Mouse (Mus musculus) erythroblast, embryonic 14.5 days (primary cell): ENCODE data around the gene Slc25a28. TPM values are rescaled to one million over a fixed set of nuclear protein-coding genes. Genes with fewer than 3 reads are reported as not detected.

Source experiments
- H3K27me3 ChIP-seq: 2 replicates; pipeline ENCODE4 v1.6.1; 2012; ENCODE audit warnings: inconsistent platforms; ENCODE audit not compliant: control insufficient read depth
- H3K36me3 ChIP-seq: 2 replicates; pipeline ENCODE4 v1.6.1; 2012; ENCODE audit warnings: mild to moderate bottlenecking, inconsistent platforms; ENCODE audit not compliant: control insufficient read depth
- H3K4me1 ChIP-seq: 2 replicates; pipeline ENCODE4 v1.6.1; 2012; ENCODE audit warnings: inconsistent platforms; ENCODE audit not compliant: control insufficient read depth
- H3K4me3 ChIP-seq: replicated peaks from 2 replicates; pipeline ENCODE3; 2012; ENCODE audit warnings: moderate library complexity, mild to moderate bottlenecking, inconsistent platforms
- H3K9me3 ChIP-seq: 2 replicates; pipeline ENCODE4 v1.6.1; 2012; ENCODE audit warnings: low read length, inconsistent platforms, mixed read lengths; ENCODE audit not compliant: control insufficient read depth
- GATA1 ChIP-seq: IDR thresholded peaks from 2 replicates; pipeline ENCODE4 v1.6.1; 2012; ENCODE audit warnings: low read length, inconsistent platforms, mixed read lengths
- TAL1 ChIP-seq: IDR thresholded peaks from 3 replicates; pipeline ENCODE4 v1.6.1; 2012; ENCODE audit warnings: low read length, inconsistent platforms, mixed read lengths
- polyA plus RNA-seq: library from polyadenylated mRNA; stranded (reverse); fragments of >175 nt; gene quantifications from 2 replicates; pipeline ENCODE4 v1.2.3, GENCODE M21; 2012

Gene Slc25a28
- polyA plus RNA-seq, 1 experiment: 3.1 TPM

DNA sequence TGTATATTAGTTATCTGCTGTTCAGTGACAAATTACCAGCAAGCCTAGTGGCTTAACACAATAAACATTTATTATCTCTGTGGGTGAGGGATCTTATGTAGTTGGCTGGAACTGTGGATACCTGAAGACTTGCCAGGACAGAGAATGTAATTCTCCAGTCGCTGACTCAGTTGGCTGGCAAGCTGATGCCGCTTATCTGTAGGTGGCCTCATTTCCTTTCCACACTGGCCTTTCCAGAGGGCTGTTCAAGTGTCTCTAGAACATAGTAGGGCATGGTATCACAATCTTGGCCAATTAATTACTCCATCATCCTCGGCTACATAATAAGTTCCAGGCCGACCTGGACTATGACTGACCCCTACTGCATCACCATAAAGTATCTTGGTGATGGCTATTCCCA lies 6.9 kb upstream of the Slc25a28 start:
- no peak for TF ChIP-seq TAL1
- no peak for TF ChIP-seq GATA1
- Histone ChIP-seq H3K36me3 (no peaks in the 10 kb centered on the region), H3K27me3 (no peaks in the 10 kb centered on the region), H3K4me3 (no peak overlapping the region), H3K9me3 (no peaks in the 10 kb centered on the region), H3K4me1 (peaks cover 8% of the 10 kb centered on the region)

DNA sequence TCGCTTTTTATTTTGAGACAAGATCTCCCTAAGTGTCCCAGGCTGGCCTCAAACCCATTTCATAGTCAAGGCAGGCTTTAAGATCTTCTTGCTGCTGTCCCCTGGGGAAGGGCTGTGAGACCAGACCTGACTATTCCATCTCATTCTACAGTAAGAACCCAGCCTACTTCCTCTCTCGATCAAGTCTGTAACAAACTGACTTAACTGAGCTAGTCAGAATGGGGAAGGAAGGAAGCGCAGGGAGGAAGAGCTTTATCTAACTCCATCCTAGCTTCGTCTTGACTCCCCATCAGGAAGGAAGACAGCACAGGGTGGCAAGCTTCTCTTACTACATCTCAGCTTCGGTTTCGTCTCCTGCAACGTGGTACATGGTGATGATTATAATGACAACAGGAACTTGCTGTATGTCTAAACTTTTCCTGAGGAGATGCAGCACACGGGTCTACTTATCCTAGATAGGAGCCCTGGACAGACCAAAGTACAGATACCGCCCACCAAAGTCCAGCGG lies 4.8 kb upstream of the Slc25a28 start:
- Histone ChIP-seq H3K36me3 (no peaks in the 10 kb centered on the region), H3K9me3 (no peaks in the 10 kb centered on the region), H3K27me3 (no peaks in the 10 kb centered on the region), H3K4me3 (no peak overlapping the region), H3K4me1 (peaks cover 23% of the 10 kb centered on the region)
- no peak for TF ChIP-seq GATA1
- TF ChIP-seq TAL1: no peak

DNA sequence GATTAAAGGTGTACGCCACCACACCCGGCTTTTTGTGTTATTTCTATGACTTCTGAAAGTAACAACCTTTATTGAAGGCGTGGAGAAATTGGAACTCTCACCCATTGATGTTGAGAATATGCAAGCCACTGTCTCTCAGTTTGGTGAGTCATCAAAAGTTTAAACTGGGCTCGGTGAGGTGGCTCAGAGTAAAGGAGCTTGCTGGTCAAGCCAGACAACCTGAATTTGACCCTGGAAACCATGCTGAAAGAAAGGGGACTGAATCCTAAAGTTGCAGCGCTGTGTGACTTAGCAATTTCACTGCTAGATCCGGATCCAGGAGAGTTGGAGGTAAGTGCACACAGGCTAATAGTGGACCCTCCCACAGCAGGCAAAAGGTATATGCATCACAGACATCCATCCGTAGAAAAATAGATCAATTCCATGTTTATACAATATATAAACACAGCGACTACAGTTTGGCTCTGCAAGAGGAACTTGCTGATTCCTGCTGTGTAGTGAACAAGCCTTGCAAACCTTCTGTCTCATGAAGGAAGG lies 3.9 kb upstream of the Slc25a28 start:
- H3K36me3 ChIP-seq: no peaks in the 10 kb centered on the region
- H3K27me3 ChIP-seq: no peaks in the 10 kb centered on the region
- no peaks in the 10 kb centered on the region for H3K9me3 ChIP-seq
- H3K4me3 ChIP-seq: no peak overlapping the region
- TF ChIP-seq GATA1: no peak
- TF ChIP-seq TAL1: no peak
- peaks cover 31% of the 10 kb centered on the region for H3K4me1 ChIP-seq

DNA sequence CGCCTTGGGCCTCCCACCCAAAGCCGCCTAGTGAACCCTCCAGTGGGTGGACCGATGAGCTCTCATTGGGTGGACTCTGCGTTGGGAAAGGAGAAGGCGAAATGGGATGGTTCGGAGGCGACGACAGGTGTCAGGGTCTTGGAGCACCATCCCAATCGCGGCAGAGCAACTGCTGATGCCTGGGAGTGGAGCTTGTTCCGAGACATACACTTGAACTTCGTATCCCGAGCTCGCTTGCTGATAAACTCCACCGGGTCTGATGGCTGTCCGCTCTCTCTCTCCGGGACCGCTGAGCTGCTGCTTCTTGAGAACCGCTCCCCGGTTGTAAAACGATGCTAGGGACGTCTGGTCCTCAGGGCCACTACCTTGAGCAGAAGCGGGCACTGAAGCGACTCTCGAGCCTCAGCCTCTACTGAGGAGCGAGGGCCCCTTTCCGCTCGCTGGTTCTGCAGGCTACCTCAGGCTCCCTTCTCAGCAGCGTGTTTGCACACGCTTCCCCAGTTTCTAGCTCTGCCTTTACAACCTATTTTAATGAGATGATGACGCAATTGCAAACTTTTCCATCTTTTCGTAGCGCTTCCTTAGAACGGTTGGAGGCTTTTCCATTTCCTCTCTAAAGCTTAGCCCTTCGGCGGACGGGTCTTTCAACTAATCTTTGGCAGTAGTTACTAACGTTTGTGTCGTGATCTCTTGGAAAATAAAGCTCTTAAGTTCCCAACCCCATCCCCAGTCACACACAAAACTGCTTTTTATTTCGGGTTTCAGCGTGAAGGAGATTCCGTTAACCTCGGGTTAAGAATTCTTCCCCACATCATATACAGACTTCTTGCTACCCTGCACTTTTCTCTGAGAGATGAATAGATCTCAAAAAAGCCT lies 1.1 kb upstream of the Slc25a28 start:
- H3K36me3 ChIP-seq: peaks cover 3% of the 10 kb centered on the region; the same call in 1 of the 2 replicates
- H3K27me3 ChIP-seq: no peaks in the 10 kb centered on the region
- peaks cover 46% of the 10 kb centered on the region for H3K4me1 ChIP-seq
- peak overlapping the region; percentile 95 for H3K4me3 ChIP-seq
- H3K9me3 ChIP-seq: no peaks in the 10 kb centered on the region
- TF ChIP-seq GATA1 (no peak), TAL1 (no peak)

DNA sequence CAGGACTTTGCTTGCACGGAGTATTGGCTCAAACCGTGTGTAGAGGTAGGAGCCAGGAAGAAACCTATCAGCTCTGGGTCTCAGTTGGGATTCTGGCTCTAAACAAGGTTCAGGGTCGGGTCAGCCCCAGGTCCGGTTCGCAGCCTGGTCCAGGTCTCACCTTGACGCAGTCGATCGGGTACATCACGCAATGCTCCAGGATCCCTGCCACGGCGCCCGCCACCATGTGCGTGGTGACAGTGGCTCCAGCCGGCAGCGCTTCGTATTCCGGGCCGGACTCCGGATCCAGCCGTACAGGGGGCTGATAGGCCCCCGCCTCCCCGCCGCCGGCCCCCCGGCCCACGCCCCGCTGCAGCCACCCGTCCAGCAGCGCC lies 378 bp downstream of the Slc25a28 start:
- TF ChIP-seq TAL1 (no peak), GATA1 (no peak)
- H3K4me1 ChIP-seq: peaks cover 46% of the 10 kb centered on the region
- H3K4me3 ChIP-seq: peak overlapping the region; percentile 95
- H3K9me3 ChIP-seq: no peaks in the 10 kb centered on the region
- H3K36me3 ChIP-seq: peaks cover 5% of the 10 kb centered on the region
- no peaks in the 10 kb centered on the region for H3K27me3 ChIP-seq

DNA sequence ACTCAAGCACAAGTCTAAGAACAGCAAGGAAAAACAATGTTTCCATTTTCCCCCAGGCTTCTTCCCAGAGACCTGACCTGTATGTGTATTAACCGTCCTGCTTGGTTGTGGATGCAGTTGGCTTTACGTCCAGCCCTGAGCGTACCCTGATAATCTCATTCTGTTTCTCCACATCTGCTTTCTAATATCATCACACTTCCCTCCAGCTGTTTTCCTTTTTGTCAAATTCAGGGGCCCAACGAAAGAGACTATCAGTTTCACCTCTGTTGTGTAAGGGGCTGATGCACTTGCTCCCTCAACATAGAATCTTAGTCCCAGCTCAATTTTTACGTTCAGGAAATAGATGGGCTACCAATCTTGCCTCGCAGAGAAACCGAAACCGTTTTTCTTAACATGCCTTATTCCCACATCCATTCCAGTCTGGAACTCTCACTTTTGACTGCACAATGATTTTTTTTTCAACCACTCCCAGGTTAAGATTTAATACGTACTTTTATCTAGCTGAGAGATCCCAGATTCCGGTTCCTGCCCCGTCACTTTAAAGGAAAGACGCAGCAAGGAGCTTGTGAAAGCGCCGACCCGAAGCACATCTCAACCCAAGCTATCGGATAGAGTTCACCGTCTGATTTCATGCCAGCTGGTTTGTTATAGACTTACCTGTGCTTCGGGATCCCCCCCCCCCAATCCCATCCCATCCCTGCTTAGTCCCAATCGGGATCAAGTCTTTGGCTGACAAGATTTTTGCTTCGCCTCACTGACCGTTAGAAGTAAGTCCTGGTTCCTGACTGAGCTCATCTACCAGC lies 967 bp downstream of the Slc25a28 start:
- no peak for TF ChIP-seq TAL1
- 0 out of 2 replicates have a peak, but pooled peaks have one; percentile 12 for TF ChIP-seq GATA1
- H3K9me3 ChIP-seq: no peaks in the 10 kb centered on the region
- peaks cover 46% of the 10 kb centered on the region for H3K4me1 ChIP-seq
- peaks cover 5% of the 10 kb centered on the region for H3K36me3 ChIP-seq
- peak overlapping the region; percentile 95 for H3K4me3 ChIP-seq
- H3K27me3 ChIP-seq: no peaks in the 10 kb centered on the region

DNA sequence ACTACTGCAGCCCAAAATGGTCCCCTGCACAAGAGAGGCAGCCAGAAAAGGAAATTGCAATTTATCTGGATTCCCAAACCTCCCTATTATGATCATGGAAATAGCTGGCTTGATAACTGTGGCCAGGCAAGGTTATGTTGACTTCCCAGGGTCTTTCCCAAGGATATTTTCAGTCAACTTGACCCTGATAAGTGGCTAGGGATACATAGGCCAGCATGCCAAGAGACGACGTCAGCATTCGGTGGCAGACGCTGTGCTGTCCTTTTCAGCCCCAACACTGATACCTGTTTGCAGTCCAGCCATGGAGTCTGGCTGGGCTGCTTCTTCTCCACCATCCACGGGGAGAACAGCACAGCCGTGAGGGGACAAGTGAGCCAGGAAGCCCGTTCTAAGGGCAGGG lies 3.6 kb downstream of the Slc25a28 start:
- Histone ChIP-seq H3K4me1 (peaks cover 35% of the 10 kb centered on the region), H3K27me3 (no peaks in the 10 kb centered on the region), H3K9me3 (no peaks in the 10 kb centered on the region), H3K4me3 (no peak overlapping the region), H3K36me3 (peaks cover 13% of the 10 kb centered on the region)
- TF ChIP-seq GATA1 (no peak), TAL1 (no peak)

DNA sequence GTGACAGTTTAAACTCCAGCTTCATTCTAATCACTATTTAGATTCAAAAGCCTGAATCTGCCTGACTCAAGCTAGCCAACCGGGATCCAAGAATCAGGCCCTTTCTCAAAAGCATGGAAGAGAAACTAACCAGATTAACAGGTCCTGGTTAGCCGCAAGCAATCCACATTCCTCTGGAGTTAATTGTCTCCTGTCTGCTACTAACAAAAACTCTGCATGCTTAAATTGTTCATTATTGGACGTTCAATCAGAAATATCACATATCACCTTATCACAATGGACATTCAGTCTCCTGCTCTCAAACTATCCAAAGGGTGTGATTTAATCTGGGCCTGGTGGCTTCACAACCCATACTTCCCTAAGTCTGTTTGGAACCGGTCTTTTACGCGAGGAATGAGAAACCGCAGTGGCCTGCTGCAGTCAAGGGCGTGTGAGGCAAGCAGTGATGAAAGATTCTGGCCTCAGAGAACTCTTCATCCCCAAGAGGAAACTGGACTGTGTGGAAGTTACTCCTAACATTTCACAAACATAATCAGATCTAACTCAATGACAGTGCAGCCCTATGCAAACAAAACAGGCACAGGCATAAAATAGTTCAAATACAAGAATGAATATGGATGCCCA lies 5.4 kb downstream of the Slc25a28 start:
- H3K27me3 ChIP-seq: no peaks in the 10 kb centered on the region
- peaks cover 23% of the 10 kb centered on the region for H3K4me1 ChIP-seq
- H3K36me3 ChIP-seq: peaks cover 27% of the 10 kb centered on the region
- no peak overlapping the region for H3K4me3 ChIP-seq
- no peaks in the 10 kb centered on the region for H3K9me3 ChIP-seq
- no peak for TF ChIP-seq TAL1
- TF ChIP-seq GATA1: no peak
